ENCODE assay signal across 9 mouse cellular contexts in the genomic region with DNA sequence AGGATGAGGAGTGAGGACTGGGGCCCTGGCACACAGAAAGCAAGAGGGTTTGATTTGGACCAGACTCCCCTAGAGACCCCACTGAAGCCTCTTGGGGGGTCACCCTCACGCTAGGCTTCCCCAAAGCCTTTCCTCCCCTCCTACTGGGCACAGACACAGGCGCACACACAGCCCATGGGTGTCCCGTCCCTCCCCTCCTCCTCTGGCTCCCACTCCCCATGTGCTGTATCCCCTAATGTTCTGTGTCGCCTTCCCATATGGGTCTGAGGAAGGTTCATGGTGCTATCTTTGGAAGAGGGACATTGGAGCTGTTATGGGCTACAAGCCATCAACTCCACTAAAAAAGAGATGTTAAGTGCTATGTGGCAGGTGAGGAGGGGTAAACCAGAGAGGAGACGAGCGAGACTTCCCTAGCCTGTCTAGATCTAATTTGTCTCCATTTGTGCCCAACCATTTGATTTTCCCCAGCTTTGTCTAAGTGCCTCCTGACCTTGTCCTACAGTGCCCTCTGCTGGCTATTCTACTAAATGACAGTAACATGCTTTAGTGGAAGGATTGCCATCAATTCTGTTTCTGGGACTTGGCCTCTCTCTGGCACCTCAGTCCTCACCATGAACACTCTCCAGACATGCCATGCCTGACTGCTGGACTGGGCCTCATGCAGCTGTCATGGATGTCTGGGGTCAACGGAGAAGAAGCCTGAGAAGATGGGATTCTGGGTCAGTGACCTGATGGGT. TPM values are rescaled to one million over a fixed set of nuclear protein-coding genes. Genes with fewer than 3 reads are reported as not detected.
DNase-seq lines count a peak whose midpoint lies in the region; ATAC-seq and TF ChIP-seq lines count a peak whose summit lies in the region.
"Had no signal": no experiment of that assay in that cellular context is flagged by ENCODE, and none has a peak within 500 bp of the region (broad histone marks: within the 10 kb centered on the region; RNA-seq: fewer than 3 reads in every experiment).

No protein-coding gene starts in this region.

- H3K9me3 ChIP-seq in kidney, embryonic 16.5 days (ENCODE audit: low read length): no peaks in the 10 kb centered on the region
- no peaks in the 10 kb centered on the region for H3K9me3 ChIP-seq in midbrain, postnatal 0 days (ENCODE audit: low read length)
- no peaks in the 10 kb centered on the region for H3K9me3 ChIP-seq in stomach, embryonic 15.5 days
- H3K9me3 ChIP-seq: embryonic facial prominence, embryonic 12.5 days had no signal

- H3K36me3 ChIP-seq in kidney, embryonic 16.5 days (ENCODE audit: insufficient read depth, low read length): no peaks in the 10 kb centered on the region
- no peaks in the 10 kb centered on the region for H3K36me3 ChIP-seq in midbrain, postnatal 0 days (ENCODE audit: insufficient read depth, low read length)
- H3K36me3 ChIP-seq in stomach, embryonic 15.5 days: no peaks in the 10 kb centered on the region
- H3K36me3 ChIP-seq: embryonic facial prominence, embryonic 12.5 days had no signal

- H3K4me3 ChIP-seq in cortical plate, adult 2 months (ENCODE audit: insufficient read depth, low read length): no peak overlapping the region
- no peak overlapping the region for H3K4me3 ChIP-seq in kidney, embryonic 16.5 days (ENCODE audit: low read length)
- H3K4me3 ChIP-seq in midbrain, postnatal 0 days (ENCODE audit: low read depth, low read length): no peak overlapping the region
- H3K4me3 ChIP-seq in stomach, embryonic 15.5 days (replicated peaks): no peak overlapping the region
- H3K4me3 ChIP-seq: embryonic facial prominence, embryonic 12.5 days had no signal

- WGBS in kidney, embryonic 16.5 days: 27% methylated on average over 7 of the region's 7 CpGs
- WGBS in midbrain, postnatal 0 days: 30% methylated on average over 6 of the region's 7 CpGs
- WGBS in stomach, embryonic 15.5 days: 28% methylated on average over 7 of the region's 7 CpGs

- ATAC-seq in kidney, embryonic 16.5 days (ENCODE audit: low FRiP score, low TSS enrichment): peak; percentile 72
- peak; percentile 68 for ATAC-seq in midbrain, postnatal 0 days (ENCODE audit: low FRiP score)
- peak; percentile 40; the same call in 1 of the 2 replicates for ATAC-seq in stomach, embryonic 15.5 days (ENCODE audit: insufficient read depth, low FRiP score, low read depth)

- TF ChIP-seq CTCF in cortical plate, adult 2 months (IDR thresholded peaks at IDR 0.05; ENCODE audit: extremely low read depth, insufficient read depth, low read length): peak; percentile 94
- TF ChIP-seq CTCF in midbrain, postnatal 0 days (IDR thresholded peaks at IDR 0.05): peak; percentile 97

- no peak for TF ChIP-seq POLR2A in cortical plate, adult 2 months (IDR thresholded peaks at IDR 0.05; ENCODE audit: extremely low read depth, insufficient read depth, low read length)

- peaks cover 2% of the 10 kb centered on the region; the same call in 1 of the 2 replicates for H3K4me1 ChIP-seq in cortical plate, adult 2 months (ENCODE audit: control insufficient read depth, insufficient read depth, low read length)
- H3K4me1 ChIP-seq in kidney, embryonic 16.5 days (ENCODE audit: insufficient read depth, low read length): no peaks in the 10 kb centered on the region
- H3K4me1 ChIP-seq in midbrain, postnatal 0 days (ENCODE audit: insufficient read depth, low read length): peaks cover 3% of the 10 kb centered on the region; the same call in 1 of the 2 replicates
- H3K4me1 ChIP-seq in stomach, embryonic 15.5 days: 0 out of 2 replicates have a peak, but pooled peaks cover 5% of the 10 kb centered on the region

- DNase-seq in 3T3-L1 (ENCODE audit: low read depth, low spot score) (peak; percentile 94), ZHBTc4 (ENCODE audit: low read depth, low spot score) (peak; percentile 87), liver (peak; percentile 62)
- peak; percentile 82 for DNase-seq in heart, adult 8-10 months (ENCODE audit: low spot score)
- DNase-seq in midbrain, postnatal 0 days (ENCODE audit: low spot score): peak; percentile 91

- no peak overlapping the region for H3K4me2 ChIP-seq in kidney, embryonic 16.5 days (replicated peaks; ENCODE audit: low read depth, low read length)
- H3K4me2 ChIP-seq in midbrain, postnatal 0 days (ENCODE audit: low read depth, low read length, poor library complexity, severe bottlenecking): peak overlapping the region; percentile 5; the same call in 1 of the 2 replicates
- no peak overlapping the region for H3K4me2 ChIP-seq in stomach, embryonic 15.5 days
- H3K4me2 ChIP-seq: embryonic facial prominence, embryonic 12.5 days had no signal

- H3K9ac ChIP-seq in kidney, embryonic 16.5 days (replicated peaks; ENCODE audit: low read length): no peak overlapping the region
- no peak overlapping the region for H3K9ac ChIP-seq in midbrain, postnatal 0 days (replicated peaks; ENCODE audit: low read length, poor library complexity, severe bottlenecking)
- H3K9ac ChIP-seq in stomach, embryonic 15.5 days: no peak overlapping the region
- H3K9ac ChIP-seq: embryonic facial prominence, embryonic 12.5 days had no signal

- no peaks in the 10 kb centered on the region for H3K27me3 ChIP-seq in kidney, embryonic 16.5 days (ENCODE audit: insufficient read depth, low read length)
- H3K27me3 ChIP-seq in midbrain, postnatal 0 days (ENCODE audit: insufficient read depth, low read length): no peaks in the 10 kb centered on the region
- no peaks in the 10 kb centered on the region for H3K27me3 ChIP-seq in stomach, embryonic 15.5 days (replicated peaks)
- H3K27me3 ChIP-seq: embryonic facial prominence, embryonic 12.5 days had no signal

- no peak overlapping the region for H3K27ac ChIP-seq in cortical plate, adult 2 months (ENCODE audit: insufficient read depth, low read length)
- no peak overlapping the region for H3K27ac ChIP-seq in kidney, embryonic 16.5 days (ENCODE audit: low read length)
- H3K27ac ChIP-seq in midbrain, postnatal 0 days (ENCODE audit: low read depth, low read length): no peak overlapping the region
- H3K27ac ChIP-seq in stomach, embryonic 15.5 days: no peak overlapping the region; the same call in 1 of the 2 replicates
- H3K27ac ChIP-seq: embryonic facial prominence, embryonic 12.5 days had no signal

RNA-seq across cellular contexts. Expression of gene Ckap2l, which starts 38.4 kb away (rescaled TPM):
- polyA plus RNA-seq in cortical plate, adult 2 months (2012; rRNA removed): 0.26 and 0.50 TPM in 2 replicates
- total RNA-seq in heart, adult 8-10 months (2022): under 1 TPM; 0.19 to 0.78 (median 0.33) TPM
- 43.7 and 52.2 TPM in 2 replicates for polyA plus RNA-seq in kidney, embryonic 16.5 days (2015; fragmentation: Nextera tagmentation; extraction: Ambion mirVana)
- 2.6 and 5.8 TPM in 2 replicates for total RNA-seq in midbrain, postnatal 0 days (2014; rRNA removed)
- 4.8 and 5.0 TPM in 2 replicates for polyA plus RNA-seq in midbrain, postnatal 0 days (2015; fragmentation: Nextera tagmentation; extraction: Ambion mirVana)
- 32.7 and 35.4 TPM in 2 replicates for polyA plus RNA-seq in stomach, embryonic 15.5 days (2015; fragmentation: Nextera tagmentation; extraction: Ambion mirVana)

RNA-seq across cellular contexts. Expression of gene Il1a, which starts 51.1 kb away (rescaled TPM):
- 1.2 and 1.4 TPM in 2 replicates for polyA plus RNA-seq in cortical plate, adult 2 months (2012; rRNA removed)
- total RNA-seq in heart, adult 8-10 months (2022): not detected
- not detected in 2 replicates for polyA plus RNA-seq in kidney, embryonic 16.5 days (2015; fragmentation: Nextera tagmentation; extraction: Ambion mirVana)
- 0.52 and 0.93 TPM in 2 replicates for total RNA-seq in midbrain, postnatal 0 days (2014; rRNA removed)
- polyA plus RNA-seq in midbrain, postnatal 0 days (2015; fragmentation: Nextera tagmentation; extraction: Ambion mirVana): 0.21 and 0.31 TPM in 2 replicates
- 0.22 and 0.68 TPM in 2 replicates for polyA plus RNA-seq in stomach, embryonic 15.5 days (2015; fragmentation: Nextera tagmentation; extraction: Ambion mirVana)
